Mouse (Mus musculus) CH12.LX (cell line): Measurements from ENCODE around the gene Rest. TPM values are rescaled to one million over a fixed set of nuclear protein-coding genes. Genes with fewer than 3 reads are reported as not detected.

Source experiments
- DNase-seq: peaks from one replicate; pipeline ENCODE4 v3.0.0-alpha.2; 2013; ENCODE audit errors: extremely low read depth
- H3K27ac ChIP-seq: 2 replicates; pipeline ENCODE4 v1.5.1; 2012; ENCODE audit warnings: low read depth, mild to moderate bottlenecking, control low read depth, moderate library complexity; ENCODE audit not compliant: insufficient read depth
- H3K27me3 ChIP-seq: replicated peaks from 2 replicates; pipeline ENCODE3; 2012; ENCODE audit warnings: inconsistent platforms
- H3K36me3 ChIP-seq, 2 experiments: replicated peaks in 1 of 2; 2 replicates each; pipeline versions ENCODE3 to v1.6.1; 2012; ENCODE audit warnings: inconsistent platforms in 1 of 2, low read length in 1 of 2, mild to moderate bottlenecking in 1 of 2, mixed read lengths in 1 of 2, moderate library complexity in 1 of 2; ENCODE audit not compliant: control insufficient read depth in 1 of 2, insufficient read depth in 1 of 2
- H3K4me1 ChIP-seq, 2 experiments: 2 replicates each; pipeline ENCODE4 v1.6.1; 2012; ENCODE audit warnings: inconsistent platforms in 1 of 2, moderate library complexity in 1 of 2; ENCODE audit not compliant: insufficient read depth in 2 of 2, control insufficient read depth in 1 of 2
- H3K4me2 ChIP-seq: 2 replicates; pipeline ENCODE4 v1.6.1; 2012; ENCODE audit warnings: low read depth, mild to moderate bottlenecking, control low read depth; ENCODE audit not compliant: poor library complexity, insufficient read depth, severe bottlenecking
- H3K4me3 ChIP-seq, 3 experiments: fragments of 150-350 bp in 1 of 3; sonication (generic) in 1 of 3; replicated peaks in 1 of 3; 2 replicates each; pipeline versions ENCODE3 to v1.5.1; 2011 to 2012; ENCODE audit warnings: low read depth in 2 of 3, low read length in 2 of 3, mild to moderate bottlenecking in 2 of 3, moderate library complexity in 2 of 3, control low read depth in 1 of 3, improper control_type of control experiment in 1 of 3, inconsistent platforms in 1 of 3, mixed read lengths in 1 of 3; ENCODE audit not compliant: poor library complexity in 1 of 3
- H3K79me2 ChIP-seq: replicated peaks from 2 replicates; pipeline ENCODE4 v1.6.1; 2012; ENCODE audit warnings: mild to moderate bottlenecking, moderate library complexity; ENCODE audit not compliant: control insufficient read depth, poor library complexity, insufficient read depth, severe bottlenecking; ENCODE audit errors: extremely low read depth
- H3K9ac ChIP-seq: 2 replicates; pipeline ENCODE4 v1.6.1; 2012; ENCODE audit warnings: low read depth, mild to moderate bottlenecking, control low read depth, moderate library complexity; ENCODE audit not compliant: insufficient read depth
- H3K9me3 ChIP-seq: replicated peaks from 2 replicates; pipeline ENCODE3; 2012; ENCODE audit warnings: low read length, inconsistent platforms, mixed read lengths
- CHD1 ChIP-seq: IDR thresholded peaks from 2 replicates; pipeline ENCODE4 v1.6.1; 2012; ENCODE audit warnings: low read depth, low read length, improper control_type of control experiment, inconsistent platforms
- CHD2 ChIP-seq: IDR thresholded peaks from 2 replicates; pipeline ENCODE4 v1.6.1; 2011; ENCODE audit warnings: low read length, improper control_type of control experiment
- CTCF ChIP-seq, 2 experiments: IDR thresholded peaks in 1 of 2; conservative IDR thresholded peaks in 1 of 2; 2 replicates each; pipeline ENCODE4 v1.5.1; 2011 to 2012; ENCODE audit warnings: low read depth in 2 of 2, low read length in 2 of 2, improper control_type of control experiment in 1 of 2, inconsistent platforms in 1 of 2, mild to moderate bottlenecking in 1 of 2, moderate library complexity in 1 of 2
- E2F4 ChIP-seq: IDR thresholded peaks from 2 replicates; pipeline ENCODE4 v1.6.1; 2011; ENCODE audit warnings: low read depth, low read length, improper control_type of control experiment; ENCODE audit not compliant: insufficient replicate concordance
- ELF1 ChIP-seq: IDR thresholded peaks from 2 replicates; pipeline ENCODE4 v1.6.1; 2014; ENCODE audit warnings: low read depth, mild to moderate bottlenecking, inconsistent platforms, low read length, improper control_type of control experiment
- GABPA ChIP-seq: IDR thresholded peaks from 2 replicates; pipeline ENCODE4 v1.6.1; 2012; ENCODE audit warnings: low read depth, low read length, improper control_type of control experiment, inconsistent platforms; ENCODE audit not compliant: insufficient replicate concordance
- IRF4 ChIP-seq: IDR thresholded peaks from 2 replicates; pipeline ENCODE4 v1.6.1; 2014; ENCODE audit warnings: low read depth, mild to moderate bottlenecking, inconsistent platforms, low read length, improper control_type of control experiment
- MAX ChIP-seq: IDR thresholded peaks from 2 replicates; pipeline ENCODE4 v1.6.1; 2011; ENCODE audit warnings: low read length, improper control_type of control experiment
- MAZ ChIP-seq: IDR thresholded peaks from 2 replicates; pipeline ENCODE4 v1.6.1; 2012; ENCODE audit warnings: low read depth, mild to moderate bottlenecking, inconsistent platforms, low read length, improper control_type of control experiment, moderate library complexity
- MXI1 ChIP-seq: IDR thresholded peaks from 2 replicates; pipeline ENCODE4 v1.6.1; 2011; ENCODE audit warnings: mild to moderate bottlenecking, low read depth, low read length, improper control_type of control experiment
- MYC ChIP-seq: IDR thresholded peaks from 2 replicates; pipeline ENCODE4 v1.6.1; 2011; ENCODE audit warnings: low read depth, mild to moderate bottlenecking, improper control_type of control experiment, low read length
- NELFE ChIP-seq: IDR thresholded peaks from 2 replicates; pipeline ENCODE4 v1.6.1; 2011; ENCODE audit warnings: low read depth, low read length, improper control_type of control experiment
- NRF1 ChIP-seq: IDR thresholded peaks from 2 replicates; pipeline ENCODE4 v1.6.1; 2014; ENCODE audit warnings: low read depth, mild to moderate bottlenecking, inconsistent platforms, low read length, improper control_type of control experiment, moderate library complexity
- PAX5 ChIP-seq: IDR thresholded peaks from 2 replicates; pipeline ENCODE4 v1.6.1; 2012; ENCODE audit warnings: low read length, inconsistent platforms, mixed read lengths
- POLR2A ChIP-seq: IDR thresholded peaks from 2 replicates; pipeline ENCODE4 v1.6.1; 2011; ENCODE audit warnings: low read depth, mild to moderate bottlenecking, improper control_type of control experiment, low read length
- RAD21 ChIP-seq: IDR thresholded peaks from 2 replicates; pipeline ENCODE4 v1.6.1; 2011; ENCODE audit warnings: low read depth, mild to moderate bottlenecking, low read length, improper control_type of control experiment, moderate library complexity
- RCOR1 ChIP-seq: conservative IDR thresholded peaks from 2 replicates; pipeline ENCODE4 v1.6.1; 2012; ENCODE audit warnings: low read depth, mild to moderate bottlenecking, inconsistent platforms, low read length, improper control_type of control experiment
- SIN3A ChIP-seq: IDR thresholded peaks from 2 replicates; pipeline ENCODE4 v1.6.1; 2012; ENCODE audit warnings: low read length, improper control_type of control experiment, inconsistent platforms
- SMC3 ChIP-seq: IDR thresholded peaks from 2 replicates; pipeline ENCODE4 v1.6.1; 2011; ENCODE audit warnings: low read depth, low read length, improper control_type of control experiment
- TBP ChIP-seq: conservative IDR thresholded peaks from 2 replicates; pipeline ENCODE4 v1.6.1; 2011; ENCODE audit warnings: low read depth, low read length, improper control_type of control experiment
- ZMIZ1 ChIP-seq: IDR thresholded peaks from 2 replicates; pipeline ENCODE4 v1.6.1; 2012; ENCODE audit warnings: low read depth, mild to moderate bottlenecking, inconsistent platforms, low read length, improper control_type of control experiment
- dilution Hi-C: fragments of 300-500 bp; cut with MboI; formaldehyde crosslinking; loops from 2 replicates; pipeline ENCODE4 v1.14.3; 2020; ENCODE audit warnings: low sequenced_read_pairs; ENCODE audit not compliant: extremely low pct_unique_long_range_greater_than_20kb, extremely low pct_ligation_motif_present
- in situ Hi-C: fragments of 300-500 bp; cut with MboI; formaldehyde crosslinking; loops from 3 replicates; pipeline ENCODE4 v1.14.3; 2019; ENCODE audit warnings: low sequenced_read_pairs, low pct_ligation_motif_present, low pct_unique_long_range_greater_than_20kb, mixed read lengths
- polyA plus RNA-seq: library from polyadenylated mRNA; unstranded; fragments of >175 nt; gene quantifications from 2 replicates; pipeline ENCODE4 v1.2.1, GENCODE M21; 2012; ENCODE audit warnings: low read depth; ENCODE audit not compliant: insufficient read length
- total RNA-seq, 2 experiments: library from RNA; depleted of rRNA; stranded (reverse); fragments of 300-350 nt in 1 of 2; fragments of >200 nt in 1 of 2; gene quantifications; 2 replicates each; pipeline ENCODE4 v1.2.3; 2012 to 2014

The Rest gene
- total and polyA plus RNA-seq, 3 experiments: 7.8 to 16.8 (median 15.9) TPM

- peaks cover 8% of the 10 kb centered on the region for H3K9me3 ChIP-seq
- in situ Hi-C loops: no loop called here
- H3K27me3 ChIP-seq: no peaks in the 10 kb centered on the region
- no peak overlapping the region for H3K9ac ChIP-seq
- TF ChIP-seq POLR2A: no peak
- TF ChIP-seq RAD21: no peak
- TF ChIP-seq GABPA: no peak
- no peak for TF ChIP-seq E2F4
- TF ChIP-seq MYC: no peak
- no peak overlapping the region for H3K27ac ChIP-seq
- H3K36me3 ChIP-seq: no peaks in the 10 kb centered on the region
- DNase-seq: no peak
- no peak overlapping the region for H3K4me2 ChIP-seq
- peaks cover 0 to 9% of the 10 kb centered on the region in 2 experiments; a peak in 1 of 4 replicates for H3K4me1 ChIP-seq
- no peaks in the 10 kb centered on the region for H3K79me2 ChIP-seq
- H3K4me3 ChIP-seq: no peak overlapping the region
- dilution Hi-C loops: no loop called here
These were observed 5.2 kb upstream of the Rest start for GRCm38 (mm10) chr5:77260141-77260540.

GRCm38 (mm10) chr5:77261137-77261536 lies 4.2 kb upstream of the Rest start:
- in situ Hi-C loops: no loop called here
- dilution Hi-C loops: no loop called here
- no peak overlapping the region for H3K9ac ChIP-seq

GRCm38 (mm10) chr5:77262105-77262504 lies 3.2 kb upstream of the Rest start:
- DNase-seq: no peak
- H3K4me1 ChIP-seq: peaks cover 0 to 7% of the 10 kb centered on the region in 2 experiments; a peak in 1 of 4 replicates
- dilution Hi-C loops (no loop called here), in situ Hi-C loops (no loop called here)
- H3K9ac ChIP-seq: no peak overlapping the region
- no peaks in the 10 kb centered on the region for H3K27me3 ChIP-seq
- H3K9me3 ChIP-seq: peaks cover 8% of the 10 kb centered on the region
- no peak overlapping the region for H3K27ac ChIP-seq
- peaks cover 9% of the 10 kb centered on the region for H3K79me2 ChIP-seq
- no peaks in the 10 kb centered on the region for H3K36me3 ChIP-seq
- no peak overlapping the region for H3K4me2 ChIP-seq
- TF ChIP-seq MAZ (no peak), POLR2A (no peak), MAX (no peak), NRF1 (no peak)
- H3K4me3 ChIP-seq: no peak overlapping the region

More at GRCm38 (mm10) chr5:77261137-77261536, 4.2 kb upstream of the Rest start:
- Histone ChIP-seq H3K4me1 (peaks cover 0 to 9% of the 10 kb centered on the region in 2 experiments; a peak in 1 of 4 replicates), H3K27me3 (no peaks in the 10 kb centered on the region), H3K4me2 (no peak overlapping the region), H3K36me3 (no peaks in the 10 kb centered on the region), H3K4me3 (no peak overlapping the region), H3K9me3 (peaks cover 8% of the 10 kb centered on the region), H3K79me2 (peaks cover 3% of the 10 kb centered on the region; the same call in 1 of the 2 replicates), H3K27ac (no peak overlapping the region)
- TF ChIP-seq CTCF (conservative IDR thresholded peaks at IDR 0.05 in 1 of 2, IDR thresholded peaks at IDR 0.05 in 1 of 2; ENCODE audit: low read depth in 2 of 2, low read length in 2 of 2): no peak
- no peak for TF ChIP-seq TBP
- TF ChIP-seq ZMIZ1: no peak
- TF ChIP-seq SMC3: no peak
- TF ChIP-seq NRF1: no peak
- no peak for TF ChIP-seq PAX5
- TF ChIP-seq MYC: no peak
- no peak for TF ChIP-seq NELFE
- no peak for TF ChIP-seq CHD1
- TF ChIP-seq GABPA: no peak
- no peak for TF ChIP-seq IRF4
- TF ChIP-seq CHD2: no peak
- TF ChIP-seq MXI1: no peak
- TF ChIP-seq SIN3A: no peak
- no peak for TF ChIP-seq ELF1
- no peak for TF ChIP-seq RCOR1
- TF ChIP-seq E2F4: no peak
- no peak for DNase-seq
